Mouse (Mus musculus) mouse trophoblast stem cell (cell line): Measurements from ENCODE around the gene Tcf12.

ENCODE experiments used
- in situ Hi-C, 2 experiments: fragments of 300-500 bp; cut with MseI, MboI; formaldehyde crosslinking; loops; 2 replicates in 1 of 2; 3 replicates in 1 of 2; pipeline ENCODE4 v1.15.1; 2025

Tcf12 gene

GRCm38 (mm10) chr9:71982826-71983225, 128.8 kb downstream of the Tcf12 start:
- in situ Hi-C loops: no loop called here

GRCm38 (mm10) chr9:71981071-71981470, 130.6 kb downstream of the Tcf12 start:
- in situ Hi-C loops: no loop called here

- in situ Hi-C loops: no loop called here
Measured at GRCm38 (mm10) chr9:71980579-71980978, 131.1 kb downstream of the Tcf12 start.

DNA sequence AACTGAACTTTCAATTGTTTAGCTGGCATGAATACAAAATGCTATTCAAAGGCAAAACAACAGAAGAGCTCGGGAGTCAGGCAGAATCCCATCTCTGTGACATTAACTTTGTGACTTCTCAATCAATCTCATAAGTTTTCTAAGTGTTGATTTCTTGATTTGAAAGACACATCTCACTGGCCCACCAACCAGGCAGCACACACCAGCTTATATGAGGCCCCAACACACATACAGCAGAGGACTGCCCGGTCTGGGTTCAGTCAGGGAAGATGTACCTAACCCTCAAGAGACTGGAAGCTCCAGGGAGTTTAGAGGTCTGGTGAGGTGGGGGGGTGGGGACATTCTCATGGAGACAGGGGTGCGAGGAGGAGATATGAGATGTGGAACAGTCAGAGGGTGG, 132.8 kb downstream of the Tcf12 start:
- in situ Hi-C loops: no loop called here

- in situ Hi-C loops: no loop called here
Measured at GRCm38 (mm10) chr9:71976034-71976433, 135.6 kb downstream of the Tcf12 start.

DNA sequence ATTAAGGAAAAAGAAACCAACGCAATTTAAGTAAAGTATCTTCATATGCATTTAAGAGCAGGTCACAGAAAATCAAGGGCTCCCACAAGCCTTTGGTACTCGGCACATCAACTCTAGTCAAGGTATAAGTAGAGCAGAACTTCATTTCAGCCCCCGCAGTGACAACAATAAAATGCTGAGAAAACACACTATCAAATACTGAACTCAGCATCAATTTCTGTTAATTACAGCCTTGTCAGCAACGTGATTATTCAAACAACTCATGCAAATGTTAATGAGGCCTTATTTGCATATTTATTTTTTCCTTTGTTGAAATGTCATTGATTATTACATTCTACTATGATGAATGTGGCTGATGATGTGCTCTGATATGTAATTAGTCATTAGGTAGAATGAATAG, 136.5 kb downstream of the Tcf12 start:
- in situ Hi-C loops: no loop called here

GRCm38 (mm10) chr9:71974541-71974959, 137.1 kb downstream of the Tcf12 start:
- in situ Hi-C loops: no loop called here

GRCm38 (mm10) chr9:71964039-71964438, 147.6 kb downstream of the Tcf12 start:
- in situ Hi-C loops: no loop called here

DNA sequence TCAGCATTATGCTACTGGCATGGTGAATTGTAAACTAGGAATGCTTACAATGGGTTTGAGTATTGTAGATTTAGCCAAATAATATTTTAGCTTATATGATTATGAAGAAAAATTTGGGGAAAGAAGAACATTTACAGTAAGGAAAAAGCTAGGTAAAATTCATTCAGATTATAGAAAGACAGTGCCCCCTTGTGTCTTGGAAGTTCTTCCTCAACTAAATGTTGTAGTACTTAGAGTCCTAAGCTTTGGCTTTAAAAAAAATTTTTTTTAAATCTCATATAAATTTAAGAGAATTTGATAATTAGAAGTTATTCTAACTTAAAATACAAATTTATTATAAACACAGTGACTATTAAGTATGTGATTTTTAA, 151.7 kb downstream of the Tcf12 start:
- in situ Hi-C loops: no loop called here

GRCm38 (mm10) chr9:71959259-71960025, 152.2 kb downstream of the Tcf12 start:
- in situ Hi-C loops: no loop called here

- in situ Hi-C loops: no loop called here
Measured at GRCm38 (mm10) chr9:71953217-71953616, 158.5 kb downstream of the Tcf12 start.

- in situ Hi-C loops: no loop called here
Measured at GRCm38 (mm10) chr9:71952621-71953076, 159.0 kb downstream of the Tcf12 start.

GRCm38 (mm10) chr9:71951926-71952325, 159.7 kb downstream of the Tcf12 start:
- in situ Hi-C loops: no loop called here

GRCm38 (mm10) chr9:71951341-71951740, 160.3 kb downstream of the Tcf12 start:
- in situ Hi-C loops: no loop called here

GRCm38 (mm10) chr9:71944801-71945200, 166.9 kb downstream of the Tcf12 start:
- in situ Hi-C loops: no loop called here

GRCm38 (mm10) chr9:71942424-71942823, 169.2 kb downstream of the Tcf12 start:
- in situ Hi-C loops: no loop called here

GRCm38 (mm10) chr9:71940016-71940415, 171.7 kb downstream of the Tcf12 start:
- in situ Hi-C loops: no loop called here

DNA sequence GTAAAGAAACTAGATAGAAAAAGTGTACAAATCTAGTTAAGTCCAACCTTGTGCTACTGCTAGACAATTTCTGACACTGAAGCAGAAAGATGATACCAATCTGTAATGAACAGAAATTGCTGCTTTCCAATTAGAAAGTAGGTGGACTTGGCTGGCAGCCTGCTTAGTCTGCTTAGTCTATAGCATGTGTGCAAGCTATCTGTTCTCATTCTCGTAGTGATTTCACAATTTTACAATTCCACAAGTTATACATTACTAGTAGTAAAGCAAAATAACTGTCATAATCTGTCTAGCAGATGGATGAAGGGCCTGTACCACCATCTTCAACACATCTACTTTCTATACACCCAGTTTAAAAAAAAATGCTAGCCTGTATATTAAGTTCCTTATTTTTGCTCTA, 175.5 kb downstream of the Tcf12 start:
- in situ Hi-C loops: no loop called here

DNA sequence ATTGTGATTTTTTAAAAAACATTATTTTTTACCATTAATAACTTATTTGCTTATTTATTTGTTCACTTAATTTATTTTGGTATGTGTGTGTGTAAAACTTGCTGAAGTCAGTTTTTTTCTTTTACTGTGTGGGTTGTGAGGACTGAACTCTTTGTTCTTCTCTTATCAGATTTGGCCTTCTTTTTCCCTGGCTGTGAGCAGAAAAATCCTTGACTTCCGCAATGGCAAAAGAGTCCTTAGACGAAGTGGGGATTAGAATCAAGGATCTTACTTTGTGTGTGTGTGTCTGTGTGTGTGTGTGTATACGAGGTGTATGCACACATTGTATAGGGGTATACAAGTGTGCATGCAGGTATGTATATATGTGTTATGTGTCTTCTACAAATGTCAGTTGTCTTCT, 176.8 kb downstream of the Tcf12 start:
- in situ Hi-C loops: no loop called here

DNA sequence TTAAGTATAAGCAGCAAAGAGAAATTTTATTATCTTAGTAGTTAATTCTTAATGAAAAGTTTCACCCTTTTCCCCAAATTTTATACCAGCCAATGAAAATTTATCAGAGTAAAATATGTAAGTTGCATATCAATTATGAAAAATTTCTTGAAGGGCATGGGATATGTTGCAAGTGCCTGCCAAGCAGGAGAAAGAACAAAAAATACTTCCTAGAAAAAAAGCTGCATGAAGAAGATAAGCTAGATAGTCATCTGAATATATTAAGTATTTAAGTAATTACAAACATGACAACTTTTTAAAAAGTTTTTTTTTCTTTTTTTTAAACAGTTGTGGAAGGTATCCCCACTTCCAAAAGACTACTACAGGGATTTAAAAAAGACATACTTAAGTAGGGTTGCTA, 179.7 kb downstream of the Tcf12 start:
- in situ Hi-C loops: no loop called here

DNA sequence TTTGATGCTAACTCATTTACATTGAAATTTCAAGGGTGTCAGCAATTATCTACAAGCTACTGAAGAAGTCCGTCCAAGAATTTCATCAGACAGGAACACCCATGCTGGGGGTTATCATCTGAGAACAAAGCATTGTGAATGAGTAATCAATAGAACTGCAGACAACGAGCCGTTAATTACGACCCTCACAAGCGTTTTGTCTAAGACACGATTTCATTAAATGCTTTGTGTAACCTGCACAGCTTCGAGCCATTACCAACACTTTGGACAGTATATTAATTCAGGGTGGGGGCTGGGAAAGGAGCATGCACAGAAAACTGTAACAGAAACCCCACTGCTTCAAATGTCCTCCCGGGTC, 180.3 kb downstream of the Tcf12 start:
- in situ Hi-C loops: no loop called here

GRCm38 (mm10) chr9:71930431-71931357, 181.0 kb downstream of the Tcf12 start:
- in situ Hi-C loops: no loop called here

GRCm38 (mm10) chr9:71916662-71916953, 195.1 kb downstream of the Tcf12 start:
- in situ Hi-C loops: no loop called here
